Mouse (Mus musculus): Measurements from ENCODE around the gene Olfr551. TPM values are rescaled to one million over a fixed set of nuclear protein-coding genes. Genes with fewer than 3 reads are reported as not detected.
"Not testable (repeated sequence)": the region's sequence is repeated elsewhere in the genome, so short reads cannot be mapped to it uniquely, and the experiment has no call there.

Olfr551 gene
- not detected in 2 replicates for polyA plus RNA-seq (2015; fragmentation: Nextera tagmentation; extraction: Ambion mirVana)

DNA sequence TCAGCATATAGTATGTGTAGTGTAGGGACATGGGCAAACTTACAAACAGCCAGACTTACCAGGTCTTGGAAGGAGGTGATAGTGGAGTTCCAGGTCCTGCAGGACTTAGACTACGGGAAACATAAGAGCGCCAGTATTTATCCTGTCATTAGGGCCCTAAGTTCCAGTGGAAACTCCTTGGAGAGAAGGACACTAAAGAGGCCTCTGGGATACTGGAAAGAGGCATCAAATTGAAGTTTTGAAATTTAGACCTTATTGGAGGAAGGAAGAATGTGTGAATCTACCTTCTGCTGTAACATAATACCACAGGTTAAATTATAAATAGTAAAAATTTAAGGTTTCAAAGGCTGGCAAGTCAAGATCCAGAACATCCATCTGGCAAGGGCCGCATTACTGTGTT lies at the start of gene Olfr551:
Gene Olfr551 (minus strand): TSS at position 101 of the 400 bp plus-strand sequence.
- H3K4me3 ChIP-seq (ENCODE audit: low read length) = no peak within 1 kb of the TSS
- no peaks in the 10 kb centered on the region for H3K9me3 ChIP-seq (ENCODE audit: control insufficient read depth, low read length)
- H3K9ac ChIP-seq (ENCODE audit: low read depth, low read length) = no peak within 1 kb of the TSS
- H3K4me1 ChIP-seq (ENCODE audit: control insufficient read depth, insufficient read depth, low read depth, low read length) = no peaks in the 10 kb centered on the region
- H3K27me3 ChIP-seq (replicated peaks; ENCODE audit: control insufficient read depth, insufficient read depth, low read length) = no peaks in the 10 kb centered on the region
- no peak within 1 kb of the TSS for H3K4me2 ChIP-seq (ENCODE audit: low read length)
- no peaks in the 10 kb centered on the region for H3K36me3 ChIP-seq (ENCODE audit: control insufficient read depth, insufficient read depth, low read length)
- no peak for ATAC-seq
- H3K27ac ChIP-seq (ENCODE audit: low read depth, low read length) = no peak within 1 kb of the TSS
- WGBS = 95% methylated on average over 3 of the region's 3 CpGs

GRCm38 (mm10) chr7:102638132-102638531 lies 46.4 kb upstream of the Olfr551 start, which contains the start of gene Olfr554:
Olfr554 (plus strand) TSS chr7:102638432.
- H3K9ac ChIP-seq (ENCODE audit: low read depth, low read length) = no peak within 1 kb of the TSS
- no peak within 1 kb of the TSS for H3K27ac ChIP-seq (ENCODE audit: low read depth, low read length)
- no peak for ATAC-seq
- 87% methylated on average over 1 of the region's 1 CpGs for WGBS
- H3K9me3 ChIP-seq (ENCODE audit: control insufficient read depth, low read length) = no peaks in the 10 kb centered on the region
- no peaks in the 10 kb centered on the region for H3K4me1 ChIP-seq (ENCODE audit: control insufficient read depth, insufficient read depth, low read depth, low read length)
- no peak within 1 kb of the TSS for H3K4me3 ChIP-seq (ENCODE audit: low read length)
- H3K27me3 ChIP-seq (replicated peaks; ENCODE audit: control insufficient read depth, insufficient read depth, low read length) = no peaks in the 10 kb centered on the region
- H3K4me2 ChIP-seq (ENCODE audit: low read length) = no peak within 1 kb of the TSS
- no peaks in the 10 kb centered on the region for H3K36me3 ChIP-seq (ENCODE audit: control insufficient read depth, insufficient read depth, low read length)

DNA sequence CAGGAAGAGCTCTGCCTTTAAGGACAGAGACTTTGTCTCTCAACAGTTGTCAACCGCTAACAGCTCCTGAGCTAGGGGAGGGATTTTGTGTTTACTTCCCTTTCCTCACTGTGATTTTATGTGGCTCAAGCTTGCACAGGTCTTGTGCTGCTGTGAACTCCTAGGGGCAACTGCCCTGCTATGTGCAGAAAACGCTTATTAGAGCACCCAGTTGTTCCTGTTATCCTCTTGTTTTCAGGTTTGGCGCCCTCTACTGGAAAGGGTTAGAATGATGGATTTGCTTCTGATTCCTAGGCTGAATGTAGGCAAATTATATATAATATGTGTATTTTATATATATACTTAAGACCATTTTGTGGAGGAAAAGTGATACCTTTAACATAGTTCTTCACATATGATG lies 45.0 kb upstream of the Olfr551 start:
- Histone ChIP-seq H3K4me2 (ENCODE audit: low read length) (no peak overlapping the region), H3K4me1 (ENCODE audit: control insufficient read depth, insufficient read depth, low read depth, low read length) (no peaks in the 10 kb centered on the region), H3K27me3 (replicated peaks; ENCODE audit: control insufficient read depth, insufficient read depth, low read length) (no peaks in the 10 kb centered on the region), H3K9me3 (ENCODE audit: control insufficient read depth, low read length) (no peaks in the 10 kb centered on the region), H3K9ac (ENCODE audit: low read depth, low read length) (no peak overlapping the region), H3K27ac (ENCODE audit: low read depth, low read length) (no peak overlapping the region), H3K4me3 (ENCODE audit: low read length) (no peak overlapping the region), H3K36me3 (ENCODE audit: control insufficient read depth, insufficient read depth, low read length) (no peaks in the 10 kb centered on the region)
- WGBS = 39% methylated on average over 3 of the region's 3 CpGs
- ATAC-seq = no peak

DNA sequence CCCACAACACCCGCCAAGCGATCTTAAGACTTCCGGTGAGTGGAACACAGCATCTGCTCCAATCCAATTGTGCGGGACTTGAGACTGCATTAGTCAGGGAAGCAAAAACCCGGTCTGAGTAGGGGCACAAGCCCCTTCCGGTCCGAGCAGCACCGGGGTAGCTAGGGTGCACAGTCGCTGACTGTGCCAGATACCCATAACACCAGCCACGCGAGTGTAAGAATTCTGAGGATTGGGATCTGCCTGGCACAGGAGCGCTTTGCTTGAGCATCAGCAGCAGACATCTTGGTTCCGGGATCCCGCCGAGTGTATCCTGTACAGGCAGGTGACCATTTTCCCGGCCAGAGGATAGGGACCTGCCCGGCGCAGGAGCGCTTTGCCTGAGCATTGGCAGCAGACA lies 28.7 kb upstream of the Olfr551 start:
- H3K36me3 ChIP-seq (ENCODE audit: control insufficient read depth, insufficient read depth, low read length); H3K27ac ChIP-seq (ENCODE audit: low read depth, low read length); H3K27me3 ChIP-seq (replicated peaks; ENCODE audit: control insufficient read depth, insufficient read depth, low read length); H3K4me1 ChIP-seq (ENCODE audit: control insufficient read depth, insufficient read depth, low read depth, low read length); ATAC-seq; H3K9me3 ChIP-seq (ENCODE audit: control insufficient read depth, low read length); H3K9ac ChIP-seq (ENCODE audit: low read depth, low read length); H3K4me3 ChIP-seq (ENCODE audit: low read length); H3K4me2 ChIP-seq (ENCODE audit: low read length): not testable (repeated sequence)
- 89% methylated on average over 15 of the region's 19 CpGs for WGBS

- H3K9ac ChIP-seq (ENCODE audit: low read depth, low read length) = no peak overlapping the region
- no peaks in the 10 kb centered on the region for H3K4me1 ChIP-seq (ENCODE audit: control insufficient read depth, insufficient read depth, low read depth, low read length)
- no peaks in the 10 kb centered on the region for H3K27me3 ChIP-seq (replicated peaks; ENCODE audit: control insufficient read depth, insufficient read depth, low read length)
- H3K4me2 ChIP-seq (ENCODE audit: low read length) = no peak overlapping the region
- H3K36me3 ChIP-seq (ENCODE audit: control insufficient read depth, insufficient read depth, low read length) = no peaks in the 10 kb centered on the region
- WGBS = 65% methylated on average over 5 of the region's 5 CpGs
- no peaks in the 10 kb centered on the region for H3K9me3 ChIP-seq (ENCODE audit: control insufficient read depth, low read length)
- no peak overlapping the region for H3K4me3 ChIP-seq (ENCODE audit: low read length)
- H3K27ac ChIP-seq (ENCODE audit: low read depth, low read length) = no peak overlapping the region
- no peak for ATAC-seq
Observed at GRCm38 (mm10) chr7:102619608-102620007, 27.9 kb upstream of the Olfr551 start.

DNA sequence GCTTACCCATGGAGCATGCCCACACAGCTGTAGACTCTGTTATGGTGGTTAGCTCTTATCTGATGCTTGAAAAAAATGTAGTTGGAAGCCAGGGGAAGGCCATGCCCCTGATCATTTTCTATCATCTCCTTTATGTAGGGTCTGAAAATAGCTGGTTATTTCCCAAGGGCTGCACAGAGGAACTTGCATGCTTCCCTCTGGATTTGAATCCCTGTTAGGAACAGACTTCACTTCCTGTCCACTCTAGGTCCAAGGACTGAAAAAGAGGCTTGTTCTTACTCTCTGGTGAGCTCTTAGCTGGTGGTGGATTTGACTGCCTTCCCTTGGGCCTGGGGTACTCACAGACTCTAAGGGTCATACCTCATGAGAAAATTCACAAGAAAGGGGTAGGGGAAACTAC lies 26.4 kb upstream of the Olfr551 start, which contains the start of gene Olfr553:
Gene Olfr553 (minus strand): TSS at position 101 of the 400 bp plus-strand sequence.
- no peaks in the 10 kb centered on the region for H3K9me3 ChIP-seq (ENCODE audit: control insufficient read depth, low read length)
- no peak for ATAC-seq

GRCm38 (mm10) chr7:102597378-102598031 lies 5.8 kb upstream of the Olfr551 start, which contains the start of gene Olfr552:
Olfr552 (plus strand) TSS chr7:102597770.
- H3K27ac ChIP-seq (ENCODE audit: low read depth, low read length) = no peak within 1 kb of the TSS
- no peak for ATAC-seq
- H3K4me2 ChIP-seq (ENCODE audit: low read length) = no peak within 1 kb of the TSS
- H3K27me3 ChIP-seq (replicated peaks; ENCODE audit: control insufficient read depth, insufficient read depth, low read length) = no peaks in the 10 kb centered on the region
- no peaks in the 10 kb centered on the region for H3K36me3 ChIP-seq (ENCODE audit: control insufficient read depth, insufficient read depth, low read length)
- WGBS = 60% methylated on average over 1 of the region's 1 CpGs
- no peaks in the 10 kb centered on the region for H3K4me1 ChIP-seq (ENCODE audit: control insufficient read depth, insufficient read depth, low read depth, low read length)
- no peak within 1 kb of the TSS for H3K9ac ChIP-seq (ENCODE audit: low read depth, low read length)
- H3K4me3 ChIP-seq (ENCODE audit: low read length) = no peak within 1 kb of the TSS
- no peaks in the 10 kb centered on the region for H3K9me3 ChIP-seq (ENCODE audit: control insufficient read depth, low read length)

More for the DNA sequence above, 26.4 kb upstream of the Olfr551 start, which contains the start of gene Olfr553:
- Histone ChIP-seq H3K9ac (ENCODE audit: low read depth, low read length) (no peak within 1 kb of the TSS), H3K36me3 (ENCODE audit: control insufficient read depth, insufficient read depth, low read length) (no peaks in the 10 kb centered on the region), H3K27me3 (replicated peaks; ENCODE audit: control insufficient read depth, insufficient read depth, low read length) (no peaks in the 10 kb centered on the region), H3K4me1 (ENCODE audit: control insufficient read depth, insufficient read depth, low read depth, low read length) (no peaks in the 10 kb centered on the region), H3K4me2 (ENCODE audit: low read length) (no peak within 1 kb of the TSS), H3K27ac (ENCODE audit: low read depth, low read length) (no peak within 1 kb of the TSS), H3K4me3 (ENCODE audit: low read length) (no peak within 1 kb of the TSS)

GRCm38 (mm10) chr7:102575998-102576397 lies 15.7 kb downstream of the Olfr551 start:
- no peaks in the 10 kb centered on the region; the same call in 1 of the 2 replicates for H3K4me1 ChIP-seq (ENCODE audit: control insufficient read depth, insufficient read depth, low read depth, low read length)
- H3K36me3 ChIP-seq (ENCODE audit: control insufficient read depth, insufficient read depth, low read length) = no peaks in the 10 kb centered on the region
- 78% methylated on average over 6 of the region's 6 CpGs for WGBS
- no peak overlapping the region for H3K9ac ChIP-seq (ENCODE audit: low read depth, low read length)
- no peak for ATAC-seq
- H3K9me3 ChIP-seq (ENCODE audit: control insufficient read depth, low read length) = no peaks in the 10 kb centered on the region
- no peak overlapping the region for H3K4me2 ChIP-seq (ENCODE audit: low read length)
- H3K27ac ChIP-seq (ENCODE audit: low read depth, low read length) = no peak overlapping the region
- no peaks in the 10 kb centered on the region for H3K27me3 ChIP-seq (replicated peaks; ENCODE audit: control insufficient read depth, insufficient read depth, low read length)
- H3K4me3 ChIP-seq (ENCODE audit: low read length) = no peak overlapping the region

GRCm38 (mm10) chr7:102573174-102573830 lies 18.4 kb downstream of the Olfr551 start:
- no peaks in the 10 kb centered on the region; the same call in 1 of the 2 replicates for H3K4me1 ChIP-seq (ENCODE audit: control insufficient read depth, insufficient read depth, low read depth, low read length)
- no peak overlapping the region for H3K4me2 ChIP-seq (ENCODE audit: low read length)
- H3K9me3 ChIP-seq (ENCODE audit: control insufficient read depth, low read length) = no peaks in the 10 kb centered on the region
- no peak overlapping the region for H3K4me3 ChIP-seq (ENCODE audit: low read length)
- H3K9ac ChIP-seq (ENCODE audit: low read depth, low read length) = no peak overlapping the region
- no peak; the same call in 1 of the 2 replicates for ATAC-seq
- H3K36me3 ChIP-seq (ENCODE audit: control insufficient read depth, insufficient read depth, low read length) = no peaks in the 10 kb centered on the region
- WGBS = 68% methylated on average over 3 of the region's 3 CpGs
- no peak overlapping the region for H3K27ac ChIP-seq (ENCODE audit: low read depth, low read length)
- H3K27me3 ChIP-seq (replicated peaks; ENCODE audit: control insufficient read depth, insufficient read depth, low read length) = no peaks in the 10 kb centered on the region

Measured in hindbrain, embryonic 16.5 days (tissue).